Comparison of ENCODE assay signal across 10 mouse cellular contexts in the genomic region with DNA sequence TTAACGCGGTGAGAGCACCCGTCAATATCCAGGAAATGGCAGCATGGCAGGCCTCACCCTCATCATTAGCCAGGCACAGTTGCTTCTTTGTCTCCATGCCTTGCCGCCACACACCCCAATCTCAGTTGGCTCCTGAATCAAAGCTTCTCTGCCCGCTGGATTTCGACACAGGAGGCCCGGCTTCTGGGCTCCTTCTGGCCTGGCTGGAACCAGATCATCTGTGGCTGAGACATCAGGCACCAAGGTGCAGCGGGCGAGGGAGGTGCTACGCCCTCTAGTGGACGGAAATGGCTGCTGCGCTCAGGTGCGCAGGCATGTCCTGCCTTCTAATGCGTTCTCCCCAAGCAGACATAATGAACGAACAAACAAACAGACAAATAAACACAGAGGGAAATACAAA.
DNase-seq lines count a peak whose midpoint lies in the region; ATAC-seq and TF ChIP-seq lines count a peak whose summit lies in the region.
"Had no signal": no experiment of that assay in that cellular context is flagged by ENCODE, and none has a peak within 500 bp of the region (broad histone marks: within the 10 kb centered on the region; RNA-seq: fewer than 3 reads in every experiment).

No protein-coding gene starts in this region.

- DNase-seq in left cerebral cortex, adult 2 months (ENCODE audit: extremely low spot score in 1 of 2, low spot score in 2 of 2) = no peak
- DNase-seq in left cerebral cortex, adult 11 months (ENCODE audit: low spot score) = no peak
- DNase-seq in CD4-positive helper T cell, adult 2 months (ENCODE audit: low read depth, low spot score) = peak; percentile 45
- peak; percentile 24 for DNase-seq in MEL-GATA-1-ER (ENCODE audit: extremely low read depth, low read depth)
- peak; percentile 33 for DNase-seq in induced T-regulatory cell, adult 2 months (ENCODE audit: low read depth)
- DNase-seq in kidney, adult 18-20 months = no peak
- DNase-seq: heart, postnatal 10 days; lung, postnatal 14 days had no signal

- no peak overlapping the region for H3K27ac ChIP-seq in left cerebral cortex, adult 2 months
- H3K27ac ChIP-seq: forebrain, embryonic 13.5 days had no signal

- intact Hi-C loops in left cerebral cortex, adult 2 months (cut with DNase I) = loop anchor here (5.0 kb wide), 1 partner anchor 76 kb away; no protein-coding TSS in a partner anchor

- no peak overlapping the region for H3K4me3 ChIP-seq in left cerebral cortex, adult 2 months
- H3K4me3 ChIP-seq: forebrain, embryonic 13.5 days had no signal

- TF ChIP-seq CTCF in left cerebral cortex, adult 2 months (IDR thresholded peaks at IDR 0.05) = peak; percentile 49

- no peak for ATAC-seq in erythroid progenitor cell, adult 5-6 weeks (replicated peaks; ENCODE audit: low FRiP score, poor library complexity, severe bottlenecking)
- ATAC-seq: forebrain, embryonic 13.5 days had no signal

Comparison
In these comparisons a context has a peak if more than half of its experiments do, and no peak if none do; other contexts are left out.
1. DNase-seq: peak in CD4-positive helper T cell, adult 2 months (single experiment), MEL-GATA-1-ER (single experiment) and induced T-regulatory cell, adult 2 months (single experiment); none in left cerebral cortex, adult 2 months (0 of 2), left cerebral cortex, adult 11 months (single experiment) and kidney, adult 18-20 months (single experiment).